Mouse (Mus musculus): ENCODE measurements around the gene Zfp811. TPM values are rescaled to one million over a fixed set of nuclear protein-coding genes. Genes with fewer than 3 reads are reported as not detected.

Zfp811 gene
- polyA plus RNA-seq, 1 experiment: 11.5 TPM

GRCm38 (mm10) chr17:32766422-32766821 is 43.3 kb downstream of the Zfp811 start:
- peak; percentile 20 to 48 for DNase-seq (ENCODE audit: extremely low spot score in 1 of 2, low spot score in 1 of 2)

GRCm38 (mm10) chr17:32757331-32757730 is 52.4 kb downstream of the Zfp811 start:
- no peak for DNase-seq (ENCODE audit: extremely low spot score in 1 of 2, low spot score in 1 of 2)

GRCm38 (mm10) chr17:32753634-32754033 is 56.1 kb downstream of the Zfp811 start:
- no peak for DNase-seq (ENCODE audit: extremely low spot score in 1 of 2, low spot score in 1 of 2)

GRCm38 (mm10) chr17:32752813-32753360 is 56.8 kb downstream of the Zfp811 start:
- no peak for DNase-seq (ENCODE audit: extremely low spot score in 1 of 2, low spot score in 1 of 2)

- DNase-seq (ENCODE audit: extremely low spot score in 1 of 2, low spot score in 1 of 2): no peak
These were observed 59.1 kb downstream of the Zfp811 start for GRCm38 (mm10) chr17:32750611-32751010.

Other genes with a start within 250 kb of the Zfp811 start
- gene Cyp4f37, start 188.6 kb downstream of the Zfp811 start, polyA plus RNA-seq (2012; rRNA removed): not detected in 2 replicates
- 0.04 and 0.08 TPM in 2 replicates for gene Cyp4f40, start 151.0 kb downstream of the Zfp811 start, polyA plus RNA-seq (2012; rRNA removed)
- gene Cyp4f15, start 124.3 kb downstream of the Zfp811 start, polyA plus RNA-seq (2012; rRNA removed): 30.5 and 38.6 TPM in 2 replicates
- 30.6 and 31.8 TPM in 2 replicates for gene Zfp871, start 21.6 kb downstream of the Zfp811 start, polyA plus RNA-seq (2012; rRNA removed)
- gene Zfp799, start 20.3 kb upstream of the Zfp811 start, polyA plus RNA-seq (2012; rRNA removed): 13.1 and 14.0 TPM in 2 replicates
- 5.7 TPM in 2 replicates for gene Zfp870, start 81.7 kb upstream of the Zfp811 start, polyA plus RNA-seq (2012; rRNA removed)
- 12.2 and 15.1 TPM in 2 replicates for gene Cyp4f14, start 107.4 kb upstream of the Zfp811 start, polyA plus RNA-seq (2012; rRNA removed)
- gene Cyp4f13, start 137.5 kb upstream of the Zfp811 start, polyA plus RNA-seq (2012; rRNA removed): 36.3 and 42.6 TPM in 2 replicates
- 3.3 and 4.1 TPM in 2 replicates for gene Zfp472, start 155.9 kb upstream of the Zfp811 start, polyA plus RNA-seq (2012; rRNA removed)
- gene Zfp952, start 183.2 kb upstream of the Zfp811 start, polyA plus RNA-seq (2012; rRNA removed): 11.7 and 12.7 TPM in 2 replicates
- 9.9 and 11.1 TPM in 2 replicates for gene Zfp763, start 223.5 kb upstream of the Zfp811 start, polyA plus RNA-seq (2012; rRNA removed)

Data from frontal cortex, adult 2 months (tissue).